Mouse (Mus musculus) kidney, postnatal 0 days (tissue): Measurements from ENCODE around the gene Ppp1r16b. TPM values are rescaled to one million over a fixed set of nuclear protein-coding genes. Genes with fewer than 3 reads are reported as not detected.

Experiments
- ATAC-seq: fragments of 200-750 bp; cut with Nextera tagmentation; replicated peaks from 2 replicates; pipeline ENCODE4 v1.8.0; 2017; ENCODE audit warnings: low read depth, moderate number of reproducible peaks, moderate TSS enrichment, moderate library complexity; ENCODE audit not compliant: low FRiP score
- DNase-seq: peaks from one replicate; pipeline ENCODE4 v3.0.0-alpha.2; 2016; ENCODE audit warnings: low spot score
- H3K27ac ChIP-seq: fragments of 300-500 bp; sonication (generic); 2 replicates; pipeline ENCODE4 v1.5.1; 2014; ENCODE audit warnings: mild to moderate bottlenecking
- H3K27me3 ChIP-seq: fragments of 300-500 bp; sonication (generic); 2 replicates; pipeline ENCODE4 v1.6.1; 2014; ENCODE audit warnings: low read length, mixed read lengths; ENCODE audit not compliant: insufficient read depth
- H3K36me3 ChIP-seq: fragments of 300-500 bp; sonication (generic); 2 replicates; pipeline ENCODE4 v1.6.1; 2014; ENCODE audit warnings: low read length, mixed read lengths; ENCODE audit not compliant: insufficient read depth
- H3K4me1 ChIP-seq: fragments of 300-500 bp; sonication (generic); replicated peaks from 2 replicates; pipeline ENCODE4 v1.6.1; 2014; ENCODE audit warnings: antibody characterized with exemption, low read length, mixed read lengths; ENCODE audit not compliant: insufficient read depth
- H3K4me2 ChIP-seq: fragments of 300-500 bp; sonication (generic); 2 replicates; pipeline ENCODE4 v1.6.1; 2014; ENCODE audit warnings: mild to moderate bottlenecking, low read length, moderate library complexity, mixed read lengths
- H3K4me3 ChIP-seq: fragments of 300-500 bp; sonication (generic); replicated peaks from 2 replicates; pipeline ENCODE4 v1.5.1; 2014; ENCODE audit warnings: low read depth, low read length
- H3K9ac ChIP-seq: fragments of 300-500 bp; sonication (generic); 2 replicates; pipeline ENCODE4 v1.6.1; 2014; ENCODE audit warnings: low read depth, low read length
- H3K9me3 ChIP-seq: fragments of 300-500 bp; sonication (generic); replicated peaks from 2 replicates; pipeline ENCODE4 v1.6.1; 2016; ENCODE audit warnings: low read length, inconsistent platforms, mixed read lengths
- CTCF ChIP-seq: IDR thresholded peaks from 2 replicates; pipeline ENCODE4 v1.5.1; 2016; ENCODE audit warnings: antibody characterized with exemption, low read depth, mild to moderate bottlenecking, moderate library complexity
- WGBS: fragments of 180-500 bp; shearing (Covaris S2); extraction: QIAGEN DNeasy Blood & Tissue Kit; methylation state at CpG from one replicate; pipeline ENCODE4 v1.1.7; 2014; 5-methylcytosine and 5-hydroxymethylcytosine counted together
- polyA plus RNA-seq: library from polyadenylated mRNA; unstranded; fragments of >200 nt; fragmentation: Nextera tagmentation; extraction: Ambion mirVana; gene quantifications from 2 replicates; pipeline ENCODE4 v1.2.1, GENCODE M21; 2015

Gene Ppp1r16b
- polyA plus RNA-seq, 1 experiment from 2014 or later, result 10.1 TPM

GRCm38 (mm10) chr2:158651159-158651908 lies 13.9 kb upstream of the Ppp1r16b start:
- no peak for ATAC-seq
- no peaks in the 10 kb centered on the region for H3K4me1 ChIP-seq
- H3K9me3 ChIP-seq, result no peaks in the 10 kb centered on the region
- 58% methylated on average over 7 of the region's 7 CpGs for WGBS
- H3K4me3 ChIP-seq, result no peak overlapping the region
- no peaks in the 10 kb centered on the region for H3K36me3 ChIP-seq
- no peak overlapping the region for H3K9ac ChIP-seq
- no peak overlapping the region for H3K4me2 ChIP-seq
- H3K27ac ChIP-seq, result no peak overlapping the region
- TF ChIP-seq CTCF, result no peak
- no peaks in the 10 kb centered on the region for H3K27me3 ChIP-seq
- no peak for DNase-seq

- TF ChIP-seq CTCF, result peak; percentile 89
- Histone ChIP-seq H3K9me3 (no peaks in the 10 kb centered on the region), H3K9ac (no peak overlapping the region), H3K27ac (no peak overlapping the region), H3K4me3 (no peak overlapping the region), H3K4me2 (no peak overlapping the region), H3K27me3 (no peaks in the 10 kb centered on the region), H3K36me3 (no peaks in the 10 kb centered on the region), H3K4me1 (0 out of 2 replicates have a peak, but pooled peaks cover 2% of the 10 kb centered on the region)
- no peak for ATAC-seq
- DNase-seq, result peak; percentile 83
- 6% methylated on average over 4 of the region's 4 CpGs for WGBS
Measured at GRCm38 (mm10) chr2:158652985-158653384, 12.2 kb upstream of the Ppp1r16b start.

DNA sequence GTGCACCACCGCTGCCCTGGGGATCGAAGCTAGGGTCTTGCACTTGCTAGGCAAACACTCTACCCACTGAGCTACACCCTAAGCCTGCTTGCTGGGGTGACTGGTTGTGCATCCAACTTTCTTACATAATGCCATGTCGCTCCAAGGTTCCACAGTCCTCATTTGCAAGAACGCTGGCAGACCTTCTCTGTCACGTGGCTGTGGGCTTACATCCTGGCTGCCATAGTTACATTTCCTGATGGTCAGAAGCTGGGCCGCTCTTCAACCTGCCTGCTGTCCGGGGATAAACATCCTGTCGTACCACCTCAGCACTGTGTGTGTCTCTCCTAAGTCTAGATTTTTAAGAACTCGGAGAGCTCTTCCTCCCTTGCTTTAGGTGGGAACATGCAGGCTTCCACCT lies 10.5 kb upstream of the Ppp1r16b start:
- WGBS, result 73% methylated on average over 9 of the region's 9 CpGs
- H3K27me3 ChIP-seq, result no peaks in the 10 kb centered on the region
- H3K4me1 ChIP-seq, result 0 out of 2 replicates have a peak, but pooled peaks cover 4% of the 10 kb centered on the region
- no peak for TF ChIP-seq CTCF
- no peak overlapping the region for H3K4me2 ChIP-seq
- H3K9ac ChIP-seq, result no peak overlapping the region
- ATAC-seq (no peak), DNase-seq (no peak)
- no peak overlapping the region for H3K27ac ChIP-seq
- H3K36me3 ChIP-seq, result no peaks in the 10 kb centered on the region
- no peak overlapping the region for H3K4me3 ChIP-seq
- H3K9me3 ChIP-seq, result no peaks in the 10 kb centered on the region

- Histone ChIP-seq H3K27ac (no peak overlapping the region), H3K4me1 (0 out of 2 replicates have a peak, but pooled peaks cover 4% of the 10 kb centered on the region), H3K4me2 (no peak overlapping the region), H3K27me3 (no peaks in the 10 kb centered on the region), H3K9me3 (no peaks in the 10 kb centered on the region), H3K9ac (no peak overlapping the region), H3K4me3 (no peak overlapping the region), H3K36me3 (no peaks in the 10 kb centered on the region)
- ATAC-seq (no peak), DNase-seq (no peak)
- 75% methylated on average over 4 of the region's 4 CpGs for WGBS
- no peak for TF ChIP-seq CTCF
Measured at GRCm38 (mm10) chr2:158655806-158656205, 9.4 kb upstream of the Ppp1r16b start.

DNA sequence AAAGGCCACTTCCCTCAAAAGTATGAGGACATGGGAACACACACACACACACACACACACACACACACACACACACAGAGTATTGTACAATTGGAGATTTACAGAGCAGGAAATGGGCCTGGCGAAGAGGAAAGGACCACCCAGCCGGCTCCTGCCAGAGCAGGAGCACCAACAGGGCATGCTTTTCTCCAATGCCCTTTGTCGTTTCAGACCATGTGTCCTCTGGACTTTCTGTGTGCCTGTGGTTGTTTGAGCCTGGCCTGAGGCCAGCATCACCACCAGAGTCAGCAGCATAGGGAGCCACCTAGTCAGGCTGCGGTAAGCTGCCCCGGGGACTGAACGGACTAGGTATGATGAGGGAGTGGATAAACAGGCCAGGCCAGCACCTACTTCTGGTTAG lies 6.4 kb upstream of the Ppp1r16b start:
- no peak for TF ChIP-seq CTCF
- H3K4me2 ChIP-seq, result no peak overlapping the region
- H3K9ac ChIP-seq, result no peak overlapping the region
- no peaks in the 10 kb centered on the region for H3K9me3 ChIP-seq
- no peaks in the 10 kb centered on the region for H3K27me3 ChIP-seq
- H3K4me3 ChIP-seq, result no peak overlapping the region
- peak overlapping the region; percentile 65 for H3K27ac ChIP-seq
- H3K36me3 ChIP-seq, result no peaks in the 10 kb centered on the region
- DNase-seq, result peak; percentile 60
- WGBS, result 28% methylated on average over 6 of the region's 6 CpGs
- H3K4me1 ChIP-seq, result 0 out of 2 replicates have a peak, but pooled peaks cover 4% of the 10 kb centered on the region
- ATAC-seq, result peak; percentile 85

DNA sequence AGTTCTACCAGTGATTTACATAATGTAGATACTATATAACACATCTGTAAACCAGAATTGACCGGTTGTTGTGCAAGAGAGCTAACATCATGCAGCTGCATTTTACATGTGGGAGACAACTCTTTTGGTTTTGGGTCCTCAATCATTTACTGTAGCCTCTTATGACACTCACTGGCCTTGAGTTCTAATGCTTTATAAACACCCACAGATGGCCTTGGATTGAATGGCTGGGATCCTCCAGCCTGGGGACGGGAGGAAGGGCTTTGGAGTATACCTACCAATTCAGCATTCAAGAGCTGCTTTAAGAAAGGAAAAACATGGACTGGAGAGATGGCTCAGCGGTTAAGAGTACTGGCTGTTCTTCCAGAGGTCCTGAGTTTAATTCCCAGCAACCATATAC lies 5.9 kb upstream of the Ppp1r16b start:
- WGBS, result 68% methylated on average over 3 of the region's 3 CpGs
- Histone ChIP-seq H3K27ac (peak overlapping the region; percentile 65), H3K4me2 (no peak overlapping the region), H3K9me3 (no peaks in the 10 kb centered on the region), H3K4me3 (no peak overlapping the region), H3K4me1 (0 out of 2 replicates have a peak, but pooled peaks cover 4% of the 10 kb centered on the region), H3K27me3 (no peaks in the 10 kb centered on the region), H3K36me3 (no peaks in the 10 kb centered on the region), H3K9ac (no peak overlapping the region)
- no peak for TF ChIP-seq CTCF
- no peak for DNase-seq
- no peak for ATAC-seq
